Mouse (Mus musculus) adipose tissue, adult 10 weeks (tissue): ENCODE data around the gene Apoc1. TPM values are rescaled to one million over a fixed set of nuclear protein-coding genes. Genes with fewer than 3 reads are reported as not detected.

Experiments used
- polyA plus RNA-seq: library from polyadenylated mRNA; stranded (reverse); fragments of 350-450 nt; fragmentation: Illumina TruSeq; extraction: RNeasy Lipid Tissue Mini Kit (QIAGEN cat#74804); gene quantifications from one replicate; pipeline ENCODE4 v1.2.3, GENCODE M21; 2014; ENCODE audit warnings: low read depth, low replicate concordance

The Apoc1 gene
- polyA plus RNA-seq = 298 TPM

GRCm38 (mm10) chr7:19691873-19692865, at the start of gene Apoc1:
Gene Apoc1, minus strand, starts transcription at chr7:19692660.

GRCm38 (mm10) chr7:19715239-19716054, 23.0 kb upstream of the Apoc1 start, which contains the start of gene Tomm40:
Gene Tomm40, minus strand, starts transcription at chr7:19715438.

GRCm38 (mm10) chr7:19698907-19699826, 6.7 kb upstream of the Apoc1 start, which contains the start of gene Apoe:
Gene Apoe, minus strand, starts transcription at chr7:19699188.

GRCm38 (mm10) chr7:19681202-19681694, 11.2 kb downstream of the Apoc1 start, which contains the start of the genes Gm44805 and Apoc4:
Gene Gm44805, minus strand, starts transcription at chr7:19681423.
Gene Apoc4, minus strand, starts transcription at chr7:19681479.

GRCm38 (mm10) chr7:19677872-19678271, 14.6 kb downstream of the Apoc1 start, which contains the start of gene Apoc2:
Gene Apoc2, minus strand, starts transcription at chr7:19677941.

GRCm38 (mm10) chr7:19664955-19665841, 27.3 kb downstream of the Apoc1 start, which contains the start of gene Clptm1:
Gene Clptm1, minus strand, starts transcription at chr7:19665033.

Other genes with a start within 250 kb of the Apoc1 start
- gene Mark4, start 233.8 kb downstream of the Apoc1 start, polyA plus RNA-seq = 15.0 TPM
- 4.9 TPM for gene Exoc3l2, start 229.3 kb downstream of the Apoc1 start, polyA plus RNA-seq
- gene Bloc1s3, start 184.3 kb downstream of the Apoc1 start, polyA plus RNA-seq = 5.4 TPM
- 93.3 TPM for gene Trappc6a, start 184.3 kb downstream of the Apoc1 start, polyA plus RNA-seq
- gene Nkpd1, start 174.8 kb downstream of the Apoc1 start, polyA plus RNA-seq = 0.21 TPM
- gene Ppp1r37, start 129.6 kb downstream of the Apoc1 start, polyA plus RNA-seq = 83.9 TPM
- 1.5 TPM for gene Zfp296, start 115.4 kb downstream of the Apoc1 start, polyA plus RNA-seq
- 42.4 TPM for gene Gemin7, start 115.1 kb downstream of the Apoc1 start, polyA plus RNA-seq
- gene Clasrp, start 88.2 kb downstream of the Apoc1 start, polyA plus RNA-seq = 40.3 TPM
- gene Relb, start 63.2 kb downstream of the Apoc1 start, polyA plus RNA-seq = 12.3 TPM
- 73.8 TPM for gene Clptm1, start 27.6 kb downstream of the Apoc1 start, polyA plus RNA-seq
- 2.8 TPM for gene Apoc2, start 14.7 kb downstream of the Apoc1 start, polyA plus RNA-seq
- gene Gm44805, start 11.2 kb downstream of the Apoc1 start, polyA plus RNA-seq = not detected
- 4.9 TPM for gene Apoc4, start 11.2 kb downstream of the Apoc1 start, polyA plus RNA-seq
- gene Apoe, start 6.5 kb upstream of the Apoc1 start, polyA plus RNA-seq = 3,823 TPM
- gene Tomm40, start 22.8 kb upstream of the Apoc1 start, polyA plus RNA-seq = 50.1 TPM
- gene Nectin2, start 57.8 kb upstream of the Apoc1 start, polyA plus RNA-seq = 27.4 TPM
- gene Bcam, start 78.4 kb upstream of the Apoc1 start, polyA plus RNA-seq = 75.8 TPM
- 16.0 TPM for gene Cblc, start 104.1 kb upstream of the Apoc1 start, polyA plus RNA-seq
- 7.0 TPM for gene Bcl3, start 130.1 kb upstream of the Apoc1 start, polyA plus RNA-seq
- gene Gm19345, start 159.3 kb upstream of the Apoc1 start, polyA plus RNA-seq = not detected
- not detected for gene Ceacam16, start 168.6 kb upstream of the Apoc1 start, polyA plus RNA-seq
- 0.22 TPM for gene Ceacam19, start 195.3 kb upstream of the Apoc1 start, polyA plus RNA-seq
- 20.5 TPM for gene Pvr, start 228.5 kb upstream of the Apoc1 start, polyA plus RNA-seq